Mouse (Mus musculus): ENCODE measurements around the gene Glb1l3.

DNA sequence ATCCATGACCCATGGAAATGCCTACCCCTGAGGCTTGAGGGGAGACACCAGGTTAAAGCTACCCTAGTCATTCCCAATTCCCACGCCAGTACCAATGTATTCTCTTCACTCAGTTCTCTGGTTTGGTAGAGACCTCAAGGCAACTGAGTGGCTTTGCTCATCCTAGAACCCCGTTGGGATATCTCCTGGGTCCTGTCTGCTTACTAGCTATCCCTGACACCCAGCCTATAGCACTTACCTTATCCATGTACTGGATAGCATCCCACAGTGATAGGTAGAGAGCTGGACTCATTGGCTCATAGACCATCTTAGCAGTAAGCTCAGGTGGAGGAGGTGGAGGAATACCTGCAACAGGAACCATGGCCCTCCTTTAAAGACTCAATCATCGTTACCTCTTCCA is 92.5 kb downstream of the Glb1l3 start:
- TF ChIP-seq CTCF (IDR thresholded peaks at IDR 0.05; ENCODE audit: low read depth, low read length) (no peak), POLR2A (IDR thresholded peaks at IDR 0.05; ENCODE audit: extremely low read depth, insufficient read depth, low read length) (no peak)
